Mouse (Mus musculus): ENCODE results near the gene Gpr108. TPM values are rescaled to one million over a fixed set of nuclear protein-coding genes. Genes with fewer than 3 reads are reported as not detected.

The Gpr108 gene
- polyA plus RNA-seq, 1 experiment = 34.1 TPM

DNA sequence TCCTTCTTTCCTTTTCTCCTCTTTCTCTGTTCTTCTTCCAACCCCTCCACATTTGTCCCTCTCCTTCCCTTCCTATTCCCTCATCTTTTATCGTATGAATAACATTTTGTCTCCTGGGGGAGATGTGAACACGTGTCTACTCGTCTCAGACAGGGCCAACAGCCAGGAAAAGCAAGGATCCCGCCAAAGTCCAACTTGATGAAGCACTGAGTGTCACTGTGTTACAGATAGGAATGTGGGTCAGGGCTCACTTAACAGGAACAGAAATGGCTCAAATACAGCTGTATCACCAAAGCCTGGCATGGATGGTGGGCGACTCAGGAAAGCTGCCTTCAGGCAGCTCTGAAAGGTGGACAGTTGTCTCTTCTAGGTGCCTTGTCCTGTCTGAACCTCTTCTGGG, 41.0 kb upstream of the Gpr108 start:
- TF ChIP-seq CTCF (IDR thresholded peaks at IDR 0.05; ENCODE audit: control insufficient read depth, insufficient read depth, insufficient replicate concordance, low read depth, low read length) (no peak), POLR2A (IDR thresholded peaks at IDR 0.05; ENCODE audit: control insufficient read depth, low read depth, low read length) (no peak)
- no peak overlapping the region for H3K27ac ChIP-seq (ENCODE audit: control insufficient read depth, insufficient read depth, low read depth, low read length)
- no peaks in the 10 kb centered on the region for H3K27me3 ChIP-seq (ENCODE audit: control insufficient read depth, insufficient read depth, low read length)
- H3K36me3 ChIP-seq (ENCODE audit: control insufficient read depth, insufficient read depth, low read length) = no peaks in the 10 kb centered on the region
- H3K4me1 ChIP-seq (ENCODE audit: control insufficient read depth, insufficient read depth, low read length) = no peaks in the 10 kb centered on the region
- H3K4me3 ChIP-seq (ENCODE audit: control insufficient read depth, low read depth, low read length) = no peak overlapping the region

DNA sequence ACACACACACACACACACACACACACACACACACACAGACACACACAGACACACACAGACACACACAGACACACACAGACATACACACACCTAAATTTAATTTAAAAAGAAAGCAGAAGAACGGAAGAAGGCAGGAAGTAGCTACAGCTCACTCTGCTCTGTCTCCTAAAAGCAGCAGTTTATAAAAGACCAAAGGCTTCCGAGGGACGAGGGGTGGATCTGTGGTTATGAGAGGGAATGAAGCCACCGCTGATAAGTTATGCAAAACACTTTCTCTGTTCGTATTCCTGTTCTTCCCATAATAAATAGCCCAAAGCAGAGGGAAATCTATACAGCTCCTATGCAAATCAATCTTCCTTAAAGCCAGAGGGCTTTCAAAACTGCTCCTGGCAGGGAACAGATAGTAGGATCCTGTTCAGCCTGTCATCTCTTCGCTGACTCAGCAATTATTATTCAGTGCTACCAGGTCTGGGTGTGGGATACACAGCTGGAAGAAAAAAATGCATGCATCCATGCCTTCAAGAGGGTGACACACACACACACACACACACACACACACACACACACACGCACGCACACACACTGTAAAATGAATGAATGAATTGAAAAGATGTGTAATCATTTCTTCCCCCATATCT, 38.6 kb upstream of the Gpr108 start:
- no peak overlapping the region for H3K4me3 ChIP-seq (ENCODE audit: control insufficient read depth, low read depth, low read length)
- no peaks in the 10 kb centered on the region for H3K36me3 ChIP-seq (ENCODE audit: control insufficient read depth, insufficient read depth, low read length)
- H3K27me3 ChIP-seq (ENCODE audit: control insufficient read depth, insufficient read depth, low read length) = no peaks in the 10 kb centered on the region

DNA sequence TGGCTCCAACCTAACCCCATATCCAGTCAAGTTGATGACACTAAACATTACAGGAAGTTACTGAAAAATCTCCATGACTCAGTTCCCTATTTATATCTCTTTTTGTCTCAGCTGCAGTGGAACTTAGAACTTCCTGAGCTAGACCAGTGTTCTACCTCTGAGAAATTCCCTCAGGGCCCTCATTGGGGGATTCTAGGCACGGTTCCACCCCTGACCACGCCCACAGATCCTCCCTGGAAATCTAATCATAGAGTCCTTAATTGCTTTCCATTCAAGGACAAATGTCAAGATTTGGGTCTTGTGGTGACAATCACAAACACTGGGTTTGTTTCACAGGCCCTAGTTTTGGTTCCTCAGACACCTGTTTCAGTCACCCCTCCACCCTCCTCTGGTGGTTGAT, 36.8 kb upstream of the Gpr108 start:
- no peak for TF ChIP-seq POLR2A (IDR thresholded peaks at IDR 0.05; ENCODE audit: control insufficient read depth, low read depth, low read length)
- TF ChIP-seq CTCF (IDR thresholded peaks at IDR 0.05; ENCODE audit: control insufficient read depth, insufficient read depth, insufficient replicate concordance, low read depth, low read length) = no peak
- no peak overlapping the region for H3K4me3 ChIP-seq (ENCODE audit: control insufficient read depth, low read depth, low read length)
- no peak overlapping the region for H3K27ac ChIP-seq (ENCODE audit: control insufficient read depth, insufficient read depth, low read depth, low read length)
- no peaks in the 10 kb centered on the region for H3K36me3 ChIP-seq (ENCODE audit: control insufficient read depth, insufficient read depth, low read length)
- no peaks in the 10 kb centered on the region for H3K27me3 ChIP-seq (ENCODE audit: control insufficient read depth, insufficient read depth, low read length)
- H3K4me1 ChIP-seq (ENCODE audit: control insufficient read depth, insufficient read depth, low read length) = no peaks in the 10 kb centered on the region

More for the DNA sequence above, 38.6 kb upstream of the Gpr108 start:
- TF ChIP-seq CTCF (IDR thresholded peaks at IDR 0.05; ENCODE audit: control insufficient read depth, insufficient read depth, insufficient replicate concordance, low read depth, low read length) (no peak), POLR2A (IDR thresholded peaks at IDR 0.05; ENCODE audit: control insufficient read depth, low read depth, low read length) (no peak)
- no peaks in the 10 kb centered on the region for H3K4me1 ChIP-seq (ENCODE audit: control insufficient read depth, insufficient read depth, low read length)
- H3K27ac ChIP-seq (ENCODE audit: control insufficient read depth, insufficient read depth, low read depth, low read length) = no peak overlapping the region

DNA sequence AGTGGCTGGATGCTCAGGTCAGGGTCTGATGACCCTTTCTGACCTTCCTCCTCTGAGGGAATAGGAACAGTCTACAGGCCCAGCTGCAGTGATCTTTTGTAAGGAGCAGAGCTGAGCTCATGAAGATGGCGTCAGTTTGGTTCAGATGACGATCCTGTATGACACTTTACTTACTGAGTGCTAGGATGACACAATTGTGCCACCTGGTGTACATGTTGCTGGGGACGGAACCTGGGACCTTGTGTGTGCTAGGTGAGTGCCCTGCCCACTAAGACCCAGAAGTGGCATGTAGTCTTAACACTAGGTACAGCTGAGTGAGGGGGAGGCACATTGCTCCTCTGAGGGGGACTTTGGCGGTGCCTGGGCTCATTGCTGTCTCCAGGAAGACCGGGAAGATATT, 35.7 kb upstream of the Gpr108 start:
- Histone ChIP-seq H3K36me3 (ENCODE audit: control insufficient read depth, insufficient read depth, low read length) (no peaks in the 10 kb centered on the region), H3K27me3 (ENCODE audit: control insufficient read depth, insufficient read depth, low read length) (no peaks in the 10 kb centered on the region), H3K4me1 (ENCODE audit: control insufficient read depth, insufficient read depth, low read length) (peaks cover 4% of the 10 kb centered on the region), H3K27ac (ENCODE audit: control insufficient read depth, insufficient read depth, low read depth, low read length) (no peak overlapping the region), H3K4me3 (ENCODE audit: control insufficient read depth, low read depth, low read length) (no peak overlapping the region)
- TF ChIP-seq POLR2A (IDR thresholded peaks at IDR 0.05; ENCODE audit: control insufficient read depth, low read depth, low read length) = no peak
- TF ChIP-seq CTCF (IDR thresholded peaks at IDR 0.05; ENCODE audit: control insufficient read depth, insufficient read depth, insufficient replicate concordance, low read depth, low read length) = no peak

DNA sequence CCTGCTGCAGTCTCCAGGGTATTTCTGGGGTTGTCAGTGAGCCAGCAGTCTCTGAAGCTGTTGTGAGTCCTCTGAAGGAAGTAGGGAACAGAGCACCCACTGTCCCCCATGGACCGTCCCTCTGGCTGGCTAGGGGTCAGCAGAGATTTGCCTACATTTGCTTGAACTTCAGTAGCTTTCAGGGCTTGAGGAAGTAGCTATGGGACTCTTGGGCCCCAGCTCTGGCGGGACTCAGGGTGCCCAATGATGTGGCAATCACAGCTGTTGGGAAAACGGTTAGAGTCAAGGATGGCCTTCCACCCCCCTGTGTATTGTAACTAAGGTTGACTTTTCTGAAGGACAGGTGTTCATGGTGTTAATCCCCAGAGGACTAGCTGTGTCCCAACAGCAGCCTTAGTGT, 32.2 kb upstream of the Gpr108 start:
- peaks cover 15% of the 10 kb centered on the region for H3K4me1 ChIP-seq (ENCODE audit: control insufficient read depth, insufficient read depth, low read length)
- TF ChIP-seq CTCF (IDR thresholded peaks at IDR 0.05; ENCODE audit: control insufficient read depth, insufficient read depth, insufficient replicate concordance, low read depth, low read length) = no peak
- no peak for TF ChIP-seq POLR2A (IDR thresholded peaks at IDR 0.05; ENCODE audit: control insufficient read depth, low read depth, low read length)
- no peak overlapping the region for H3K27ac ChIP-seq (ENCODE audit: control insufficient read depth, insufficient read depth, low read depth, low read length)
- H3K36me3 ChIP-seq (ENCODE audit: control insufficient read depth, insufficient read depth, low read length) = no peaks in the 10 kb centered on the region
- H3K27me3 ChIP-seq (ENCODE audit: control insufficient read depth, insufficient read depth, low read length) = no peaks in the 10 kb centered on the region
- H3K4me3 ChIP-seq (ENCODE audit: control insufficient read depth, low read depth, low read length) = no peak overlapping the region

DNA sequence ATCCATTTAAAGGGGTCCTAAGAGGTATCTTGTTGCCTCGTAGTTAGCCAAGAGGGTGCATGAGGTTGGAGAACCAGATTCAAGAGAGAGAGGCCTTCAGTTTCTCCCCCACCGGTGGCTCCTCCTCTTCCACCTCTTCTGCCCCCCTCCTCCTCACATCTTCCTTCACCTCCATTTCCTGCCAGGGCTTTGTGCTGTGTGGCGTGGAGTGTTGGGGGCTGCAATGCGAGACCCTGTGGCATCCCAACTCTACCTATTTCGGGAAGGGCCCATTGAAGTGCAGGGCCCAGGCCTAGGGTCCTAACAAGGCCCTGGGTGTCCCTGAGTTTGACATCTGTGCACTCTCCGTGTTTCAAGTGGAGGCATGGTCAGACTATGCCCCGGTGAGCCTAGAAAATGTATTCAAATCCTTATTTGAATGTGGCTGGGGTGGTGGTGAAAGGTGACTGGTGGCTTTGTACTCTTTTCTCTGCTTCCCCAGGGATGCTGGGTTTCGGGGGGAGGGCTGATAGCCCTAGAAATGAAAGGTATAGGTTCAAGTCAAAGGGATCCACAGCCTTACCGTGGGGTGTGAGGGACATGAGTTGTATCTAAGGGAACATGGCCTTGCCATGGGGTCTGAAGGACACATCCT, 31.5 kb upstream of the Gpr108 start:
- H3K4me1 ChIP-seq (ENCODE audit: control insufficient read depth, insufficient read depth, low read length) = peaks cover 21% of the 10 kb centered on the region
- H3K27ac ChIP-seq (ENCODE audit: control insufficient read depth, insufficient read depth, low read depth, low read length) = no peak overlapping the region
- no peak for TF ChIP-seq POLR2A (IDR thresholded peaks at IDR 0.05; ENCODE audit: control insufficient read depth, low read depth, low read length)
- TF ChIP-seq CTCF (IDR thresholded peaks at IDR 0.05; ENCODE audit: control insufficient read depth, insufficient read depth, insufficient replicate concordance, low read depth, low read length) = no peak
- no peak overlapping the region for H3K4me3 ChIP-seq (ENCODE audit: control insufficient read depth, low read depth, low read length)
- no peaks in the 10 kb centered on the region for H3K36me3 ChIP-seq (ENCODE audit: control insufficient read depth, insufficient read depth, low read length)
- no peaks in the 10 kb centered on the region for H3K27me3 ChIP-seq (ENCODE audit: control insufficient read depth, insufficient read depth, low read length)

DNA sequence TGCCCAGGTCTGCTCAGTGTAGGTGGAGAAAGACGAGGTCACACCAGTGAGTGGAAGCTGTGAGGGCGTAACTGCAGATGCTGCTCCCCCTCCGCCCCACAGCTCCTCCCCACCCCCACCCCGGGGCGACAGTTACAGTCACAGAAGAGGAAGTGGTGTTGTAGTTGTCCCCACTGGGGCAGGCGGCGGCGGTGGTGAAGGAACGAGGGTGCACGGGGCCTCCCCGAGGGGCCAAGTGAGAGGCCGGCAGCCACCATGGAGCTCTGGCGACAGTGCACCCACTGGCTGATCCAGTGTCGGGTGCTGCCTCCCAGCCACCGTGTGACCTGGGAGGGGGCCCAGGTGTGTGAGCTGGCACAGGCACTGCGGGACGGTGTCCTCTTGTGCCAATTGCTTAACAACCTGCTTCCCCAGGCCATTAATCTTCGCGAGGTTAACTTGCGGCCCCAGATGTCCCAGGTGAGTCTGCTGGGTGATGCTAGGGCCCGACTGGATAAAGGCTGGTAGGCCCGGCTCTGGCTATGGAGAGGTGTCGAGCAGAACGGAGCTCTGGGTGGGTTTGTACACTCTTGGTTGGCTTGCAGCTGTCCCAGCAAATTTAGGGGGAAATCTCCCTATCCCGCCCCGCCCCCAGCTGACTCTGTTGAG, 30.8 kb upstream of the Gpr108 start, which contains the start of gene Vav1:
Gene Vav1, plus strand, starts transcription at position 158 of the 648 bp plus-strand sequence.
- no peak within 1 kb of the TSS; the same call in 1 of the 2 replicates for H3K4me3 ChIP-seq (ENCODE audit: control insufficient read depth, low read depth, low read length)
- H3K36me3 ChIP-seq (ENCODE audit: control insufficient read depth, insufficient read depth, low read length) = no peaks in the 10 kb centered on the region
- no peaks in the 10 kb centered on the region for H3K27me3 ChIP-seq (ENCODE audit: control insufficient read depth, insufficient read depth, low read length)
- H3K4me1 ChIP-seq (ENCODE audit: control insufficient read depth, insufficient read depth, low read length) = peaks cover 21% of the 10 kb centered on the region
- H3K27ac ChIP-seq (ENCODE audit: control insufficient read depth, insufficient read depth, low read depth, low read length) = no peak within 1 kb of the TSS
- no peak for TF ChIP-seq POLR2A (IDR thresholded peaks at IDR 0.05; ENCODE audit: control insufficient read depth, low read depth, low read length)

Data from testis, adult 2 months (tissue).